Mouse (Mus musculus) ES-E14 (cell line): ENCODE data around the gene Cers6. TPM values are rescaled to one million over a fixed set of nuclear protein-coding genes. Genes with fewer than 3 reads are reported as not detected.

ENCODE experiments used
- DNase-seq: peaks from one replicate; pipeline ENCODE4 v3.0.0-alpha.2; 2013; ENCODE audit warnings: low read depth, low spot score
- H3K27ac ChIP-seq: 2 replicates; pipeline ENCODE4 v1.5.1; 2012; ENCODE audit warnings: low read depth, mild to moderate bottlenecking, low read length, moderate library complexity, mixed read lengths; ENCODE audit not compliant: poor library complexity, insufficient read depth, severe bottlenecking
- H3K36me3 ChIP-seq: 2 replicates; pipeline ENCODE4 v1.6.1; 2012; ENCODE audit warnings: mild to moderate bottlenecking, low read length, moderate library complexity, mixed read lengths; ENCODE audit not compliant: control insufficient read depth, poor library complexity, insufficient read depth, severe bottlenecking
- H3K4me1 ChIP-seq, 2 experiments: fragments of 150-350 bp in 1 of 2; sonication (generic) in 1 of 2; 2 replicates each; pipeline ENCODE4 v1.6.1; 2012; ENCODE audit warnings: low read length in 2 of 2, mild to moderate bottlenecking in 1 of 2, mixed read lengths in 1 of 2; ENCODE audit not compliant: control insufficient read depth in 2 of 2, insufficient read depth in 2 of 2, poor library complexity in 1 of 2
- H3K4me3 ChIP-seq, 2 experiments: fragments of 150-350 bp in 1 of 2; sonication (generic) in 1 of 2; 2 replicates each; pipeline ENCODE4 v1.5.1; 2012; ENCODE audit warnings: low read length in 2 of 2, low read depth in 1 of 2, mild to moderate bottlenecking in 1 of 2, mixed read lengths in 1 of 2; ENCODE audit not compliant: insufficient read depth in 1 of 2, poor library complexity in 1 of 2, severe bottlenecking in 1 of 2
- H3K9ac ChIP-seq: 2 replicates; pipeline ENCODE4 v1.6.1; 2012; ENCODE audit warnings: low read depth, mild to moderate bottlenecking, low read length, mixed read lengths; ENCODE audit not compliant: poor library complexity, insufficient read depth, severe bottlenecking
- H3K9me3 ChIP-seq: fragments of 150-350 bp; sonication (generic); 2 replicates; pipeline ENCODE4 v1.6.1; 2012; ENCODE audit warnings: low read depth, mild to moderate bottlenecking, low read length; ENCODE audit not compliant: control insufficient read depth, insufficient read depth
- CHD2 ChIP-seq: IDR thresholded peaks from 2 replicates; pipeline ENCODE4 v1.6.1; 2014; ENCODE audit warnings: mild to moderate bottlenecking, low read depth, low read length, inconsistent platforms
- HCFC1 ChIP-seq: IDR thresholded peaks from 2 replicates; pipeline ENCODE4 v1.6.1; 2012; ENCODE audit warnings: low read length, inconsistent platforms, borderline replicate concordance; ENCODE audit not compliant: insufficient read depth
- MAFK ChIP-seq: IDR thresholded peaks from 2 replicates; pipeline ENCODE4 v1.6.1; 2014; ENCODE audit warnings: mild to moderate bottlenecking, low read depth, low read length, inconsistent platforms; ENCODE audit not compliant: insufficient read depth
- ZC3H11A ChIP-seq: IDR thresholded peaks from 2 replicates; pipeline ENCODE4 v1.6.1; 2012; ENCODE audit warnings: low read depth, mild to moderate bottlenecking, inconsistent platforms, low read length, borderline replicate concordance
- ZNF384 ChIP-seq: IDR thresholded peaks from 2 replicates; pipeline ENCODE4 v1.6.1; 2012; ENCODE audit warnings: low read depth, low read length, inconsistent platforms
- in situ Hi-C, 2 experiments: fragments of 600-800 bp; cut with MboI; formaldehyde crosslinking; loops; one replicate each; pipeline ENCODE4 v1.15.1; 2025; ENCODE audit warnings: low sequenced_read_pairs in 2 of 2, inconsistent platforms in 1 of 2; ENCODE audit not compliant: unreplicated experiment in 2 of 2
- total RNA-seq: library from RNA; depleted of rRNA; stranded (reverse); fragments of 300-350 nt; gene quantifications from 2 replicates; pipeline ENCODE4 v1.2.3, GENCODE M21; 2012

Gene Cers6
- total RNA-seq, 1 experiment = 33.6 TPM

- TF ChIP-seq HCFC1 = no peak
- no peak for TF ChIP-seq ZC3H11A
- no peak for TF ChIP-seq MAFK
- TF ChIP-seq CHD2 = no peak
- no peak for TF ChIP-seq ZNF384
- no peak overlapping the region for H3K4me3 ChIP-seq
- H3K9ac ChIP-seq = no peak overlapping the region
- no peaks in the 10 kb centered on the region; the same call in 1 of the 2 replicates for H3K9me3 ChIP-seq
- H3K4me1 ChIP-seq = peaks cover 2 to 10% of the 10 kb centered on the region in 2 experiments
- no peak for DNase-seq
- H3K36me3 ChIP-seq = no peaks in the 10 kb centered on the region
- no peak overlapping the region for H3K27ac ChIP-seq
- in situ Hi-C loops = no loop called here
Observed at GRCm38 (mm10) chr2:68910727-68911126, 49.5 kb downstream of the Cers6 start.

GRCm38 (mm10) chr2:68911587-68912483 lies 50.6 kb downstream of the Cers6 start:
- Histone ChIP-seq H3K9ac (no peak overlapping the region), H3K36me3 (no peaks in the 10 kb centered on the region), H3K4me3 (0 out of 4 replicates have a peak overlapping the region, but pooled peaks of 1 of the 2 experiments have one; percentile 17), H3K27ac (no peak overlapping the region), H3K4me1 (peaks cover 2 to 10% of the 10 kb centered on the region in 2 experiments), H3K9me3 (no peaks in the 10 kb centered on the region)
- peak; percentile 25 for DNase-seq
- in situ Hi-C loops = no loop called here
- TF ChIP-seq MAFK (no peak), ZNF384 (no peak), ZC3H11A (no peak), CHD2 (no peak), HCFC1 (no peak)

GRCm38 (mm10) chr2:68915742-68916141 lies 54.5 kb downstream of the Cers6 start:
- Histone ChIP-seq H3K9ac (no peak overlapping the region), H3K27ac (no peak overlapping the region), H3K9me3 (no peaks in the 10 kb centered on the region), H3K4me1 (peaks cover 4 to 5% of the 10 kb centered on the region in 2 experiments), H3K36me3 (no peaks in the 10 kb centered on the region), H3K4me3 (no peak overlapping the region)
- in situ Hi-C loops = no loop called here
- TF ChIP-seq HCFC1 (peak; percentile 57; the same call in 1 of the 2 replicates), ZNF384 (no peak)
- DNase-seq = no peak

DNA sequence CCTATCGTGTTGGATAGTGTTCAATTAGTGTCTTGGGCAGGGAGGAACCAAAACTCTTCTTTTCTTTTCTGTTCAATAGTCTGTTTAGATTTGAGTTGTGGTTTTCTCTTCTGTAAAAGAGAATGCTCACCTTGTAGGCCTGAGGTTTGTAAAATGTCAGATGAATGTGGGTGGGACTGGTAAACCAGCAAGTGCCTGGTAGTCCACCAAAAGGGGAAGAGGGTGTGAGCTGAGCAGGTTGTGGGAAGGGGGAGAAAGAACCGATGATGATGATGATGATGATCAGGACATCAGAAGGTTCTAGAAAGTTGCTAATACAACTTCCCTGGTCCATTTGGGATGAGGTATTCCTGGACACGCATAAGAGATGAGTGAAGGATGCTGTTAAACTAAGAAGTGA lies 55.1 kb downstream of the Cers6 start:
- peaks cover 3 to 4% of the 10 kb centered on the region in 2 experiments; a peak in 3 of 4 replicates for H3K4me1 ChIP-seq
- no peak overlapping the region for H3K27ac ChIP-seq
- no peak for TF ChIP-seq HCFC1
- TF ChIP-seq CHD2 = no peak
- no peak for TF ChIP-seq ZC3H11A
- no peak for TF ChIP-seq ZNF384
- no peak for TF ChIP-seq MAFK
- H3K4me3 ChIP-seq = no peak overlapping the region
- in situ Hi-C loops = no loop called here
- DNase-seq = no peak
- H3K9ac ChIP-seq = no peak overlapping the region
- no peaks in the 10 kb centered on the region for H3K36me3 ChIP-seq
- H3K9me3 ChIP-seq = no peaks in the 10 kb centered on the region
